Mouse (Mus musculus): ENCODE measurements at regions not wholly inside any gene's neighbourhood (a gene's known extent, or its start where the extent isn't known, plus 50 kb on each side); places are given as distances from the start of the nearest gene placed in this dataset.

GRCm38 (mm10) chr1:73459754-73460534 is 444.2 kb upstream of the Tnp1 start:
- TF ChIP-seq TCF12 (IDR thresholded peaks at IDR 0.05; ENCODE audit: low read depth, low read length) (no peak), BHLHE40 (IDR thresholded peaks at IDR 0.05; ENCODE audit: borderline replicate concordance, low read depth, low read length) (no peak), ZMIZ1 (IDR thresholded peaks at IDR 0.05; ENCODE audit: low read depth, low read length) (no peak), NRF1 (IDR thresholded peaks at IDR 0.05; ENCODE audit: insufficient read depth, low read depth, low read length, poor library complexity, severe bottlenecking) (no peak), HCFC1 (IDR thresholded peaks at IDR 0.05; ENCODE audit: low read depth, low read length) (no peak), EP300 (IDR thresholded peaks at IDR 0.05; ENCODE audit: low read depth in 1 of 2, low read length in 2 of 2) (no peak), MXI1 (IDR thresholded peaks at IDR 0.05; ENCODE audit: low read depth, low read length) (no peak), POLR2A (IDR thresholded peaks at IDR 0.05; ENCODE audit: control insufficient read depth in 1 of 2, insufficient read depth in 1 of 2, low read depth in 1 of 2, low read length in 2 of 2, poor library complexity in 1 of 2) (no peak), CTCF (IDR thresholded peaks at IDR 0.05 in 2 of 3, conservative IDR thresholded peaks at IDR 0.05 in 1 of 3; ENCODE audit: control insufficient read depth in 1 of 3, insufficient read depth in 1 of 3, low read depth in 2 of 3, low read length in 3 of 3, poor library complexity in 1 of 3, severe bottlenecking in 1 of 3) (no peak), MAZ (IDR thresholded peaks at IDR 0.05; ENCODE audit: low read depth, low read length) (no peak), POLR2AphosphoS5 (IDR thresholded peaks at IDR 0.05; ENCODE audit: borderline replicate concordance, low read depth, low read length) (no peak), KAT2A (conservative IDR thresholded peaks at IDR 0.05; ENCODE audit: low read depth, low read length) (no peak), MAFK (IDR thresholded peaks at IDR 0.05; ENCODE audit: borderline replicate concordance, low read depth, low read length) (no peak), MEF2A (IDR thresholded peaks at IDR 0.05; ENCODE audit: extremely low read depth, insufficient replicate concordance, low read depth, low read length, poor library complexity, severe bottlenecking) (no peak)
